Mouse (Mus musculus): ENCODE results near the gene Rsl1.
"Not testable (repeated sequence)": the region's sequence is repeated elsewhere in the genome, so short reads cannot be mapped to it uniquely, and the experiment has no call there.

Gene Rsl1

DNA sequence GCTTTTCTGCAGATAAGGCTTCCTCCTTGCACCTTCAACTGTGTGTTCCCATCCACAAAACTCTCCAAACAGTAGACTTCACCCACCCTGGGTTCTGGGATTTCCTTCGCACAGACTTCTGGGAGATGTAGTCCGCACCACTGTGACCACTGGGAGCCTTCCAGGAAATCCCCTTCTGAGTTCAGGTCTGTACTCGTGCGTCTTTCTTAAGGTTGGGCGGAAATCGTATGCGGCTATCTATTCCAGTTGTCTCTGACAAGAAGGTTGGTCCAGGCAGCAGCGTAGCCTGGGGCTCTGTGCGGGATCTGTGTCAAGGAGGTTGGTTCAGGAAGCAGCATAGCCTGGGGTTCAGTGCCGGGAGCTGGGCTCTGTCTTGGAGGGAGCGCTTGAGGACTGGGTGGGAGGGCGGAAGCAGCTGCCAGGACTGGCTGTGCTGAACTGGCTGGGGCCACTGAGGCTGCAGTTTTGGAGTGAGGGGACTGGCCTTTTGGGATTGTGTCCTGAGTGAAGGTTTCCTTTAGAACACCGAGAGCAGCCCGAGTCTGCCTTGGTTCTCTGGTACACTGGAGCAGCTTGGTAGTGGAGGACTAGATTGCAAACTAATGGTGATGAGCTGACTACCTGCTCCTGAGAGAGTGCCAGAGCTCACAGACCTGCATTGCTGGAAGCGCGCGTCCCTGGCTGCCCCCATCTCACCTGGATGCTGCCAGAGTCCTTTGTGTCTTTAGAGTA is at the start of gene Rsl1:
Gene Rsl1 (plus strand): TSS at position 192 of the 732 bp plus-strand sequence.
- peak; percentile 60 for DNase-seq (ENCODE audit: low spot score)

- no peak for DNase-seq (ENCODE audit: low spot score)
Measured at GRCm38 (mm10) chr13:67124460-67124859, 48.5 kb upstream of the Rsl1 start.

- DNase-seq (ENCODE audit: low spot score) = not testable (repeated sequence)
Measured at GRCm38 (mm10) chr13:67127507-67127906, 45.5 kb upstream of the Rsl1 start.

- DNase-seq (ENCODE audit: low spot score) = peak; percentile 94
Measured at GRCm38 (mm10) chr13:67128038-67128721, 44.8 kb upstream of the Rsl1 start.

- not testable (repeated sequence) for DNase-seq (ENCODE audit: low spot score)
Measured at GRCm38 (mm10) chr13:67166122-67166521, 6.9 kb upstream of the Rsl1 start.

DNA sequence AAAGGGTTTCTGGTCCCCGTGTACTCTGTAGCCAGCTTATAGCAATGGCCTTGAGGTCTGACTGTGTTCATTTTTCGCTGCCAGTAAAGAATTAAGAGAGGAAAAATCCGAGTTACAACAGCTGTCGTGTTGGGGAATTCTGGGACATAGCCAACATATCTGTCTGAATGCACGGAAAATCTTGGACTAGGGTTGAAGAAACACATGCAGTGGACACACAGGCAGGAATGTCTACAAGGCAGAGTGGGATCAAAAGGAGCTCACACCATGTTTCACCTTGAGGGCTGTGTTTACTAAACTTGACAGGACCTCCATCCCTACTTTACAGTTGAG is 707 bp downstream of the Rsl1 start:
- DNase-seq (ENCODE audit: low spot score) = no peak

- peak; percentile 88 for DNase-seq (ENCODE audit: low spot score)
Measured at GRCm38 (mm10) chr13:67194340-67194894, 21.4 kb downstream of the Rsl1 start, which contains the start of gene Zfp455. Gene Zfp455, plus strand, starts transcription at chr13:67194506.

- no peak for DNase-seq (ENCODE audit: low spot score)
Measured at GRCm38 (mm10) chr13:67201656-67202055, 28.7 kb downstream of the Rsl1 start.

DNA sequence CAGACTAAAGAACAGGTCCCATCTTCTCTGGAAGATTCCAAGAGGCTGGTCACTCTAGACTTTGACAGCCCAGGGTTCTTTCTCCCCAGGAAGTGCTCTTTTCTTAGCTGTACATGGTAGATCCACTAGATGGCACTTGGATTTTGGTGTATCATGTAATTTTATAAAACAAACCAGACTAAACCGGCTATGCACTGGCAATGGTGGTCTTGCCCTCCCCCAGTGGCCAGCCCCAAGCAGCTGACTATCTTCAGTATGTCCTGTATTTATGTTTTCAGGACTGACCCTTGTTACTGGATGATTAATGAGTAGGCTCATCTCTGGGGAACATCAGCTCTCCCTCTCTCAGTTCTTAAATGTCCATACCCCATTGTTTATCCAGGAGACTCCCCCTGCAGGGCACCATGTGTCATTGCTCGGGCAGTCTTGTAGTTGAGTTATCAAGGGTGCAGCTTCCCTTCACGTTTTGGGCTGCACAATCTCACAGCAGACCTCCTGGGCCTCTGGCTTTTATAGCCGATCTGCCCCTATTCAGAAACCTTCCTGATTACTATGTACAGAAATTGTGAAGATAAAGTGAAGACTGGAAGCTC is 41.1 kb downstream of the Rsl1 start:
- no peak for DNase-seq (ENCODE audit: low spot score)
